Mouse (Mus musculus) bone marrow macrophage, adult 2 months (primary cell): ENCODE measurements around the gene Mob3a.

Experiments
- CTCF ChIP-seq: IDR thresholded peaks from 2 replicates; pipeline ENCODE4 v1.5.1; 2012; ENCODE audit warnings: low read depth, mild to moderate bottlenecking, low read length, moderate library complexity
- POLR2A ChIP-seq: IDR thresholded peaks from 2 replicates; pipeline ENCODE4 v1.6.1; 2012; ENCODE audit warnings: mild to moderate bottlenecking, low read depth, low read length, borderline replicate concordance

DNA sequence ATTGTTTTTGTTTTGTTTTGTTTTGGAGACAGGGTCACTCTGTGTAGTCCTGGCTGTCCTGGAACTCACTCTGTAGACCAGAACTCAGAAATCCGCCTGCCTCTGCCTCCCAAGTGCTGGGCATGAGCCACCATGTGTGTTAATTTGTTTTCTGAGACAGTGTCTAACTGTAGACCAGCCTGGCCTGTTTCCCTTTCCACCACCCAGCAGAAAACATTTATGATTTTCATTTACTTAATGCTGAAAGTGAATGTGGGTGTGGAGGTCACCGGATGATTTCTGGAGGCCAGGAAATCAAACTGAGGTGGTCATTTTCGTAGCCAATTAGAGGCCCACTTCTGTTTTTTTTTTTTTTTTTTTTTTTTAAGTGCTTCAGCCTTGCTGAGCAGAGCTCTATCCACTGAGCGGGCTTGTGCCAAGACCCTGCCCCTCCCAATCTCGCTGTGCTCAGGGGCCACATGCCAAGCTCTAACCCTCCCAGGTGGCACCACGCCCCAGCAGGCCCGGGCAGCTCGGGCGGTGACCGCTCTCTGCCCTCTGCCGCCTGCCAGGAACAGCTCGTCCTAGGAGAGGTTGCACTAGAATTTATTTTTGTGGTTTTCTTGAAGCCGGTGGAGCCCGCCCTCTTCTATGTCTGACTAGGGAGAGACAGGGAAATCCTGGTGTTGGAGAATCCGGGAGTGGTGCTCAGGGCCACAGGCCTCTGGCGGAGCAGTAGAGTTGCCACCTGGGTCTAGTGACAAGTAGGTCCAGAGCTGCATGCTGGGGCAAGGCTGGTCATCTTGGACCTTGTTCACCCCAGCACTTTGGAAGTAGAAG is 37.4 kb downstream of the Mob3a start:
- TF ChIP-seq CTCF, result no peak
- TF ChIP-seq POLR2A, result no peak
